Mouse (Mus musculus): ENCODE data around the gene 1700022I11Rik. TPM values are rescaled to one million over a fixed set of nuclear protein-coding genes. Genes with fewer than 3 reads are reported as not detected.

The 1700022I11Rik gene
- total RNA-seq (2015) (not detected in 2 replicates), total RNA-seq (2017) (not detected in 2 replicates)

- ATAC-seq (ENCODE audit: poor library complexity, severe bottlenecking), result no peak
Measured at GRCm38 (mm10) chr4:42969304-42969703, at the start of gene 1700022I11Rik. 1700022I11Rik (plus strand) TSS chr4:42969604.

DNA sequence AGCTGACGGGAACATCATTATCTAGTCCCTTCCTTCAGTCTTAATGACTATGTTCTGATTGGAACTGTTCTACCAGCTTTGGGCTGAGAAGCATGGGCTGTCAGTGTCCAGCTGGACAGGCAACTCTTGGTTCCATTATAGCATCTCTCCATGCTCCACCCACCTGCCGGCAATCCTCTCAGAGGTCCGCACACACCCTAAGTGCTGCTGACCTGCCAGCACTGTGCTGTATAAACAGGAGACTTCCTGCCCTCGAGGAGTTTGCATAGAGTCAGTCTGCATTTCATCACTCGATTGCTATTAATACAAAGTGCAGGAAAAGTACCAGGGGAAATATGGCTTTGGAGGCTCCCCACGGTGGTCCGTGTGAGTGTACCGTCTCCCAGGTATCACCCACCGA is 48.7 kb upstream of the 1700022I11Rik start:
- no peak for ATAC-seq (ENCODE audit: poor library complexity, severe bottlenecking)

DNA sequence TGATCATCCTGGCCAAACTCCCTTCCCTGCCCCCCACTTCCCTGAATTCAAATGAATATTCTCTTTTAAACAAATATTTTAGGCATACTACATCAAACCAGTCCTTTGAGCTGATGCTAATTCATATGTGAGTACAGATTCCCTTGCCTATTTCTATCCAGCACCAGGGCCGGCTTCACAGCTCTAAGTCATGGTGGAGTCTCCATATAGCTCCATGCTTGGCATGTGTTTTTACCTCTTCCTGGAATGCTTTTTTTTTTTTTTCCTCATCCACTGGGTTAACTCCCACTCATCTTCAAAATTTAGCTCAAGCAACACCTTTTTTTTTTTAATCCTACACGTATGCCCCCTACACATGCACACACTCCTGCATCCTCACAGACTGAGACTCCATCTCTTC is 47.9 kb upstream of the 1700022I11Rik start:
- ATAC-seq (ENCODE audit: poor library complexity, severe bottlenecking), result no peak

DNA sequence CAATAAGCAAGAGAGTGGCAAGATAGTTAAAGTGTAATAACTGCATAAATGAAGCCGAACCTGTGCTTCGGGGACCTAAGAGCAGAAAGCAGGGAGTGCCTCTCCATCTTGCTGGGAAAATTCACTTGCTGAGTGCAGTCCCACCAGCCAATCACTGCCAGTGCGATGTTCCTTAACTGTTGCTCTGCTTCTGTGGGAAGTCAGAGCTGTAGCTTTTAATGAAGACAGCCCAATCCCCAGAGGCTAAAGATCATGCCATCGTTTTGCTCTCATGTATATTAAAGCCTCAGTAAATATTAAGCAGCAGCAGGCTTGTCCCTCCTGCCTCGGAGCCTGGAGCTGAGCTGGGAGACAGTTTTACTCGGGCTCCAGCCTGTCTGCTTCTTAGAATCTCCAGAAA is 47.3 kb upstream of the 1700022I11Rik start:
- ATAC-seq (ENCODE audit: poor library complexity, severe bottlenecking), result no peak

DNA sequence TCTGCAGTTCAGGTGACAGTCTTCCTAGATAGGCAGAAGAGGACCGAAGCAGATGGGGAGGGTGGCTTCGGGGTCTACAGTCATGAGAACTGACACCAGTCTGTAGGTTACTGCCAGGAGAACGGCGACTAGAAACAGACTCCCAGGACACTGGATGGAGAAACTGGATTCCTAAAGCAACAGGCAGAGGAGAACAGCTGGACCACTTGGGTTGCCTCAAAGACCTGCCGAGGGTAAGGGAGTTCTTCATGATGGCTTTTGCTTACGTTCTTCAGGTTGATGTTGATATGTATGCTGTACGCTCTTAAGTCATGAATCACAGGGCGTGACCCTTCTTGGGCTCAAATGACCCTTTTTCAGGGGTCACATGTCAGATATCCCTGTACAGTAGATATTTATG is 46.9 kb upstream of the 1700022I11Rik start:
- no peak for ATAC-seq (ENCODE audit: poor library complexity, severe bottlenecking)

DNA sequence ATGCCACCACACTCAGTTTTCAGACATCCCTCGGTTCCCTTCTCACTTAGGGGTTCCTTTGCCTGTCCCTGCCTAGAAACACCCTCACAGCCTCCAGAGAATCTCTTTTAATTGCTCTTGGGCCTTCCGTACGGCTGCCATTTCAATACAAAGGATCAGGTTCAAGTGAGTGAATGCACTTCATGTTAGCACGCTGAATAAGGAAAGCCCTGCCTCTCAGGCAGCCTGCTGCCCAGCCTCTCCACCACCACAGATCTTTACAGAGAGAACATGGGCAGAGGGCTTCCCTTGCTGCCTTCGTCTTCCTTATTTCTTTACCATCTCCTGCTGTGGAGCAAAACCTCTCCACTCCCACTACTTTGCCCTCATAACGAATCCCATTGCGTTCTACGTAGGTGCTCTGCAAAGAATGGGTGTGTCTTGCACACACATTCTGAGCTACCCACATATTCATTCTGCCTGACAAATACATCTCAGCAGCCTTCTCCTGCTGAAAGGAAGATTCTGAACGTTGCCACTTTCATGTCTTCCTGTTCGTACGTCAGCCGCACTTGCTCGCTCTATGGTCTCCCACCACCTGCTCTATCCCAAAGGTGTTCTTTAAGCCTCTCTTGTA is 45.2 kb upstream of the 1700022I11Rik start:
- no peak for ATAC-seq (ENCODE audit: poor library complexity, severe bottlenecking)

- ATAC-seq (ENCODE audit: poor library complexity, severe bottlenecking), result no peak
Measured at GRCm38 (mm10) chr4:42928209-42928608, 41.2 kb upstream of the 1700022I11Rik start.

GRCm38 (mm10) chr4:42928952-42929351 is 40.5 kb upstream of the 1700022I11Rik start:
- no peak for ATAC-seq (ENCODE audit: poor library complexity, severe bottlenecking)

- no peak for ATAC-seq (ENCODE audit: poor library complexity, severe bottlenecking)
Measured at GRCm38 (mm10) chr4:42932229-42932969, 37.0 kb upstream of the 1700022I11Rik start.

GRCm38 (mm10) chr4:42933630-42934029 is 35.8 kb upstream of the 1700022I11Rik start:
- peak; percentile 90 for ATAC-seq (ENCODE audit: poor library complexity, severe bottlenecking)

DNA sequence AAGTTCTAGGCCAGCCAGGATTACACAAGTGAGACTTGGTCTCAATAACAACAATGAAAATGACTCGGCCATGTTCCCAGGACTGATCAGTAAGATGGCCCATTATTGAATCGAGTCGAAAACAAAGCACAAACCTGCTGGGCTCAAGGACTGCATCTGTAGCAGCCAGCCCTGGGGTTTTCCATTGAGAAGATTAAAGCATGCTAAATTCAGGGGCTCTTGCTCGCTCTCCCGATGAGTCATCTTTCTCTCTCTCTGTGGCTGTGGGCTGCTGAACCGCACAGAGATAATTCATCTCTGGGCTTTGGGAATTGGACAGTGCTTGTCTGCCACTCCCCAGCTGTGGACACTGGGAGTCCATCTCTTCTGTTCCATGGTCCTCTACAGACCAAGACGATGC is 28.0 kb upstream of the 1700022I11Rik start:
- ATAC-seq (ENCODE audit: poor library complexity, severe bottlenecking), result no peak

DNA sequence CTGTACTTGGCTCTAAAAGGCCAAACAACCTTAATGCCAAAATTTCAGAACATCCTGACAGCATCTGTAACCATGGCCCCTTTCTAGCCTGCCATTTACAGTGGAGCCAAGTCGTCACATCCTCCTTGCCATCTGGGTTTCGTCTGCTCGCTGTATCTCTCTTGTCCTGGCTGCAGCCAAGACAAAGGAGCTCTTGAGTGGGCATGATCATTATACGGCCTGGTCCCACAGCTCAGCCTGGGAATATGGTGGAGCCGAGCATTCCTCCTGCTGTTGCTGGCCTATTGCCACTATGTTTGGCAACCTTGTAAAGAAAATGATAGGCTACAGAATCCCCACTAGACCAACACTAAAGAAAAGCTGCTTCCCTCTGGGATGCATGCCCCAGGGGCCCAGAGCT is 26.1 kb upstream of the 1700022I11Rik start:
- ATAC-seq (ENCODE audit: poor library complexity, severe bottlenecking), result no peak

GRCm38 (mm10) chr4:42944185-42944584 is 25.2 kb upstream of the 1700022I11Rik start:
- no peak for ATAC-seq (ENCODE audit: poor library complexity, severe bottlenecking)

GRCm38 (mm10) chr4:42945043-42945442 is 24.4 kb upstream of the 1700022I11Rik start:
- ATAC-seq (ENCODE audit: poor library complexity, severe bottlenecking), result no peak

DNA sequence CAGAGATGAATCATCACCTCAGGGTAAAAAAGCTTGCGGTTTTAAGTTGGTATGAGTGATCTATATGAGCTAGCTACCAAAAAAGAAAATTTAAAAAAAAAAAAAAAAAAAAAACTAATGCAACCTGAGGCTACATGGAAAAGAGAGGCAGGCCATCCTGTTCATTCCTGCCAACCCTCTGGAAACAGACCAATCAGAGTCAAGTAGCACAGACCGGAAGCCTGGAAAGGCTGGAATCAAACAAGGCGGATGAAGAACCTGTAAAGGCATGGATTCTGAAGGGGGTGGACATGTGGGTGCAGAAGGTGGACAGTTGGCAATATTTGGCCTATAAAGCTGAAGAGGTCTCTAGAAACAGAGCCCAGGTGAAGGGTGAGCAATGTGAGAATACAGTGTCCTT is 24.0 kb upstream of the 1700022I11Rik start:
- ATAC-seq (ENCODE audit: poor library complexity, severe bottlenecking), result no peak

DNA sequence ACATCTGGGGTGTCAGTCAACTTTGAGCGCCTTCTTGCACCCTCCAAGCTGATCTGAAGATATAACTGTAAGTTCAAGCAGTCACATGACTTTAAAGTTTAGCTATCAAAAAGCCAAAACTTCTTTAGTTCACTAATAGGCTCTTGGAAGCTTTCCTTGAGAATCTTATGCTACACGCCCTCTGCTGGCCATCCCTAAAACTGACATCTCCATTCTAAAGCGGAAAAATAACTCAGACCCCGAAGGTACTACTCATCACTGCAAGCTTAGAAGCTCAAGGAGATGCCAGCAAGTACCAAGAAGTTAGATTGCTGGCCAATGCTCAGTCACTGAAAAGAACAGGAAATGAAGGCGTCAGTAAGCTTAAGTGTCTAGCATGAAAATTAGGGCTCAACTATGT is 23.5 kb upstream of the 1700022I11Rik start:
- ATAC-seq (ENCODE audit: poor library complexity, severe bottlenecking), result no peak

GRCm38 (mm10) chr4:42946733-42947290 is 22.6 kb upstream of the 1700022I11Rik start:
- no peak for ATAC-seq (ENCODE audit: poor library complexity, severe bottlenecking)

GRCm38 (mm10) chr4:42948527-42948926 is 20.9 kb upstream of the 1700022I11Rik start:
- no peak for ATAC-seq (ENCODE audit: poor library complexity, severe bottlenecking)

- no peak for ATAC-seq (ENCODE audit: poor library complexity, severe bottlenecking)
Measured at GRCm38 (mm10) chr4:42949051-42949675, 20.2 kb upstream of the 1700022I11Rik start.

GRCm38 (mm10) chr4:42949676-42950051 is 19.7 kb upstream of the 1700022I11Rik start, which contains the start of gene Dnajb5:
Dnajb5 (plus strand) TSS chr4:42949814.
- peak; percentile 91 for ATAC-seq (ENCODE audit: poor library complexity, severe bottlenecking)

- ATAC-seq (ENCODE audit: poor library complexity, severe bottlenecking), result peak; percentile 59
Measured at GRCm38 (mm10) chr4:42950065-42950558, 19.3 kb upstream of the 1700022I11Rik start.

Measured in megakaryocyte, adult 5-6 weeks (primary cell).